ENCODE assay signal across 8 mouse cellular contexts in genomic region chr17:14943729-14944059, GRCm38 (mm10). TPM values are rescaled to one million over a fixed set of nuclear protein-coding genes. Genes with fewer than 3 reads are reported as not detected.
DNase-seq lines count a peak whose midpoint lies in the region; ATAC-seq and TF ChIP-seq lines count a peak whose summit lies in the region.

No protein-coding gene starts in this region.

- 25% methylated on average over 16 of the region's 16 CpGs for WGBS in hindbrain, postnatal 0 days
- WGBS in midbrain, embryonic 14.5 days: 20% methylated on average over 16 of the region's 16 CpGs

- H3K4me1 ChIP-seq in brown adipose tissue, adult 24 weeks (ENCODE audit: control insufficient read depth, insufficient read depth, insufficient read length, low read length): peaks cover 8% of the 10 kb centered on the region
- peaks cover 10% of the 10 kb centered on the region for H3K4me1 ChIP-seq in hindbrain, postnatal 0 days (ENCODE audit: insufficient read depth, low read length)
- H3K4me1 ChIP-seq in midbrain, embryonic 14.5 days (ENCODE audit: control insufficient read depth, insufficient read depth, low read length): peaks cover 16% of the 10 kb centered on the region

- no peak for TF ChIP-seq CTCF in hindbrain, postnatal 0 days (IDR thresholded peaks at IDR 0.05; ENCODE audit: low read depth)

- ATAC-seq in hindbrain, postnatal 0 days: peak; percentile 9
- no peak for ATAC-seq in midbrain, embryonic 14.5 days (ENCODE audit: low FRiP score, low TSS enrichment)

- intact Hi-C loops in left cerebral cortex, postnatal 25 days (cut with DNase I): no loop called here
- intact Hi-C loops in left cerebral cortex, postnatal 4 days (cut with DNase I): no loop called here

- H3K27me3 ChIP-seq in hindbrain, postnatal 0 days (ENCODE audit: insufficient read depth, low read length): no peaks in the 10 kb centered on the region
- no peaks in the 10 kb centered on the region for H3K27me3 ChIP-seq in midbrain, embryonic 14.5 days (ENCODE audit: control insufficient read depth, insufficient read depth, low read length)

- no peaks in the 10 kb centered on the region for H3K9me3 ChIP-seq in hindbrain, postnatal 0 days (ENCODE audit: low read length)
- no peaks in the 10 kb centered on the region for H3K9me3 ChIP-seq in midbrain, embryonic 14.5 days (ENCODE audit: control insufficient read depth, low read length)

- H3K4me2 ChIP-seq in hindbrain, postnatal 0 days (ENCODE audit: low read depth, low read length): peak overlapping the region; percentile 84
- H3K4me2 ChIP-seq in midbrain, embryonic 14.5 days (ENCODE audit: low read length): peak overlapping the region; percentile 78

- peak overlapping the region; percentile 73 for H3K27ac ChIP-seq in brown adipose tissue, adult 24 weeks (replicated peaks; ENCODE audit: low read depth, low read length)
- H3K27ac ChIP-seq in hindbrain, postnatal 0 days: peak overlapping the region; percentile 85
- no peak overlapping the region for H3K27ac ChIP-seq in midbrain, embryonic 14.5 days (replicated peaks; ENCODE audit: low read depth, low read length)

- H3K36me3 ChIP-seq in hindbrain, postnatal 0 days (ENCODE audit: insufficient read depth, low read length): peaks cover 12% of the 10 kb centered on the region
- peaks cover 27% of the 10 kb centered on the region for H3K36me3 ChIP-seq in midbrain, embryonic 14.5 days (ENCODE audit: control insufficient read depth, insufficient read depth, low read length)

- H3K4me3 ChIP-seq in brown adipose tissue, adult 24 weeks (ENCODE audit: insufficient read depth, low read depth, low read length): peak overlapping the region; percentile 84
- peak overlapping the region; percentile 91 for H3K4me3 ChIP-seq in hindbrain, postnatal 0 days (ENCODE audit: low read length)
- H3K4me3 ChIP-seq in midbrain, embryonic 14.5 days (replicated peaks; ENCODE audit: low read depth, low read length): peak overlapping the region; percentile 59

- peak overlapping the region; percentile 89 for H3K9ac ChIP-seq in hindbrain, postnatal 0 days (replicated peaks; ENCODE audit: low read length)
- peak overlapping the region; percentile 86 for H3K9ac ChIP-seq in midbrain, embryonic 14.5 days (replicated peaks; ENCODE audit: low read length)

- peak; percentile 5 to 25 for DNase-seq in left cerebral cortex, postnatal 25 days (ENCODE audit: low spot score in 2 of 2)
- DNase-seq in left cerebral cortex, postnatal 4 days: no peak
- no peak for DNase-seq in hindbrain, postnatal 0 days (ENCODE audit: low spot score)
- no peak for DNase-seq in midbrain, embryonic 14.5 days
- DNase-seq in c-Kit-positive CD71-positive TER-119-positive erythroid progenitor cells, embryonic 14.5 days (ENCODE audit: low spot score): no peak
- no peak for DNase-seq in left cerebral cortex, adult 18-20 months (ENCODE audit: low spot score in 2 of 2)
- DNase-seq in T-cell, adult 2 months (ENCODE audit: low spot score): no peak

RNA-seq across cellular contexts. Expression of gene 1600012H06Rik, which starts 0.7 kb away (rescaled TPM):
- total RNA-seq in left cerebral cortex, postnatal 25 days (2021): 10 to 100 TPM; 16.7 to 18.4 TPM
- 10 to 100 TPM; 21.7 to 22.0 TPM for total RNA-seq in left cerebral cortex, postnatal 4 days (2021)
- 16.9 and 17.2 TPM in 2 replicates for polyA plus RNA-seq in brown adipose tissue, adult 24 weeks (2012; ENCODE audit: insufficient read depth, insufficient read length, missing spikeins)
- 9.7 and 16.1 TPM in 2 replicates for total RNA-seq in hindbrain, postnatal 0 days (2014; rRNA removed)
- 23.9 and 25.4 TPM in 2 replicates for polyA plus RNA-seq in hindbrain, postnatal 0 days (2015; fragmentation: Nextera tagmentation; extraction: Ambion mirVana)
- polyA plus RNA-seq in midbrain, embryonic 14.5 days (2014; fragmentation: Nextera tagmentation; extraction: Ambion mirVana): 17.4 and 26.1 TPM in 2 replicates
- total RNA-seq in left cerebral cortex, adult 18-20 months (2021): 10 to 100 TPM; 12.2 to 14.9 TPM

RNA-seq across cellular contexts. Expression of gene Wdr27, which starts 0.7 kb away (rescaled TPM):
- total RNA-seq in left cerebral cortex, postnatal 25 days (2021): 1 to 10 TPM; 4.6 to 4.8 TPM
- total RNA-seq in left cerebral cortex, postnatal 4 days (2021): 1 to 10 TPM; 2.9 to 5.5 TPM
- polyA plus RNA-seq in brown adipose tissue, adult 24 weeks (2012; ENCODE audit: insufficient read depth, insufficient read length, missing spikeins): 2.7 TPM in 1 of 2 replicates, not detected in the other
- 0.36 and 1.3 TPM in 2 replicates for total RNA-seq in hindbrain, postnatal 0 days (2014; rRNA removed)
- polyA plus RNA-seq in hindbrain, postnatal 0 days (2015; fragmentation: Nextera tagmentation; extraction: Ambion mirVana): 11.1 and 11.8 TPM in 2 replicates
- polyA plus RNA-seq in midbrain, embryonic 14.5 days (2014; fragmentation: Nextera tagmentation; extraction: Ambion mirVana): 8.9 and 9.6 TPM in 2 replicates
- 1 to 10 TPM; 3.0 to 3.9 TPM for total RNA-seq in left cerebral cortex, adult 18-20 months (2021)

RNA-seq across cellular contexts. Expression of gene Phf10, which starts 17.4 kb away (rescaled TPM):
- 10 to 100 TPM; 61.1 to 63.6 TPM for total RNA-seq in left cerebral cortex, postnatal 25 days (2021)
- 10 to 100 TPM; 80.8 to 85.9 TPM for total RNA-seq in left cerebral cortex, postnatal 4 days (2021)
- polyA plus RNA-seq in brown adipose tissue, adult 24 weeks (2012; ENCODE audit: insufficient read depth, insufficient read length, missing spikeins): 25.9 and 45.3 TPM in 2 replicates
- total RNA-seq in hindbrain, postnatal 0 days (2014; rRNA removed): 35.4 and 38.3 TPM in 2 replicates
- polyA plus RNA-seq in hindbrain, postnatal 0 days (2015; fragmentation: Nextera tagmentation; extraction: Ambion mirVana): 12.5 and 15.9 TPM in 2 replicates
- 21.5 and 25.2 TPM in 2 replicates for polyA plus RNA-seq in midbrain, embryonic 14.5 days (2014; fragmentation: Nextera tagmentation; extraction: Ambion mirVana)
- total RNA-seq in left cerebral cortex, adult 18-20 months (2021): 10 to 100 TPM; 57.6 to 57.9 TPM

RNA-seq across cellular contexts. Expression of gene 9030025P20Rik, which starts 34.6 kb away (rescaled TPM):
- total RNA-seq in left cerebral cortex, postnatal 25 days (2021): 1 to 10 TPM; 3.5 to 5.1 TPM
- total RNA-seq in left cerebral cortex, postnatal 4 days (2021): 1 to 10 TPM; 5.6 to 9.2 TPM
- polyA plus RNA-seq in brown adipose tissue, adult 24 weeks (2012; ENCODE audit: insufficient read depth, insufficient read length, missing spikeins): 3.0 and 5.6 TPM in 2 replicates
- 7.4 and 9.8 TPM in 2 replicates for total RNA-seq in hindbrain, postnatal 0 days (2014; rRNA removed)
- 8.7 and 8.9 TPM in 2 replicates for polyA plus RNA-seq in hindbrain, postnatal 0 days (2015; fragmentation: Nextera tagmentation; extraction: Ambion mirVana)
- 8.4 and 8.8 TPM in 2 replicates for polyA plus RNA-seq in midbrain, embryonic 14.5 days (2014; fragmentation: Nextera tagmentation; extraction: Ambion mirVana)
- 1 to 10 TPM; 4.9 to 5.4 TPM for total RNA-seq in left cerebral cortex, adult 18-20 months (2021)

RNA-seq across cellular contexts. Expression of gene Gm3417, which starts 34.9 kb away (rescaled TPM):
- not detected for total RNA-seq in left cerebral cortex, postnatal 25 days (2021)
- total RNA-seq in left cerebral cortex, postnatal 4 days (2021): not detected
- polyA plus RNA-seq in brown adipose tissue, adult 24 weeks (2012; ENCODE audit: insufficient read depth, insufficient read length, missing spikeins): 2.5 TPM in 1 of 2 replicates, not detected in the other
- total RNA-seq in hindbrain, postnatal 0 days (2014; rRNA removed): 1.3 TPM in 1 of 2 replicates, not detected in the other
- polyA plus RNA-seq in hindbrain, postnatal 0 days (2015; fragmentation: Nextera tagmentation; extraction: Ambion mirVana): 1.3 and 3.3 TPM in 2 replicates
- 0.36 TPM in 1 of 2 replicates, not detected in the other for polyA plus RNA-seq in midbrain, embryonic 14.5 days (2014; fragmentation: Nextera tagmentation; extraction: Ambion mirVana)
- total RNA-seq in left cerebral cortex, adult 18-20 months (2021): not detected

Comparison
In these comparisons a context has a peak if more than half of its experiments do, and no peak if none do; other contexts are left out.
1. DNase-seq: peak in left cerebral cortex, postnatal 25 days (2 of 2); none in left cerebral cortex, postnatal 4 days (single experiment), hindbrain, postnatal 0 days (single experiment), midbrain, embryonic 14.5 days (single experiment), c-Kit-positive CD71-positive TER-119-positive erythroid progenitor cells, embryonic 14.5 days (single experiment), left cerebral cortex, adult 18-20 months (0 of 2) and T-cell, adult 2 months (single experiment).
2. Peak in every context shown above with its lines, with median percentiles within 50 percentile points of each other: H3K4me3 ChIP-seq.